Mouse (Mus musculus): ENCODE data around the gene Ttf2. TPM values are rescaled to one million over a fixed set of nuclear protein-coding genes. Genes with fewer than 3 reads are reported as not detected.

Ttf2 gene
- polyA plus RNA-seq, 1 experiment from 2014 or later, result 11.6 TPM

DNA sequence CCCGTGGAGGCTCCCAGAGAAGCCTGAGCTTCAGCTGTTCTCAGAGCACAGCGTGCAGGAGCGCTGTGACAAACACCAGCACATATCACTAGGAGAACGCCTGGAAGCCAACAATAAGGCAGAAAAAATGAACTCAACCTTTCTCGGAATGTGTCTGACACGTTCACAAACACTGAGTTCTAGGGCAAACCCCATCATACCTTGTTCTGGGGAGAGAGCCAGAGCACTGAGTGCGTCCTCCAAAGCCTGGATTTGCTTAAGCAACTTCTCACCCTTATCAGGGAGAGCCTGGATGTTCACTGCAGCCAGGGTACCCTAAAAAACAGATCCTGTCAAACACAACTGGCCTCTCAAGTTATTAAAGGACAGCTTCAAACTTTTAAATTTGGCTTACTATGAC, 8.0 kb downstream of the Ttf2 start:
- Histone ChIP-seq H3K27ac (no peak overlapping the region), H3K9ac (no peak overlapping the region), H3K9me3 (no peaks in the 10 kb centered on the region), H3K4me2 (no peak overlapping the region), H3K4me1 (no peaks in the 10 kb centered on the region; the same call in 1 of the 2 replicates), H3K36me3 (peaks cover 54% of the 10 kb centered on the region), H3K4me3 (no peak overlapping the region), H3K27me3 (no peaks in the 10 kb centered on the region)
- no peak for ATAC-seq (ENCODE audit: insufficient number of reproducible peaks, low FRiP score, low TSS enrichment, low read depth)
- 81% methylated on average over 7 of the region's 7 CpGs for WGBS

DNA sequence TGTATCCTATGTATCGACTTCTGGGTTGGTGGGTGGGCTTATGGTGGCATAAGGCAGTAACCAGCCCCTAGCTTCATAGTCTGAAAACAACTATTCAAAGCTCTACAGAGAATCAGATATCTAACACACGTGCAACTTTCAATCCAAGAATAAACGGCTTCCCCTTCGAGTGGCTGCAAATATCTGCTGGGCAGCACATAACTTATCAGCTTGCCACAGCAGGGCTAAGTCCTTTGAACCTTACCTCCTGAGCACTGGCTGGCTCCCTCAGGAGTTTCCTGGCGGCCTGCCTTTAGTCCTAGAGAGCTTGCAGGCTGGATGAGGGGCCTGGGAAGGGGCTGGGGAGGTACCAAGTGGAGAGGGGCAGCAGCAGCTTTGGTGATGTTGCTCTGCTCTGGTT, 8.5 kb downstream of the Ttf2 start:
- H3K27ac ChIP-seq, result no peak overlapping the region
- H3K4me2 ChIP-seq, result no peak overlapping the region
- no peak overlapping the region for H3K9ac ChIP-seq
- no peaks in the 10 kb centered on the region; the same call in 1 of the 2 replicates for H3K4me1 ChIP-seq
- H3K4me3 ChIP-seq, result no peak overlapping the region
- no peaks in the 10 kb centered on the region for H3K9me3 ChIP-seq
- H3K36me3 ChIP-seq, result peaks cover 59% of the 10 kb centered on the region
- H3K27me3 ChIP-seq, result no peaks in the 10 kb centered on the region
- WGBS, result 73% methylated on average over 5 of the region's 5 CpGs
- no peak for ATAC-seq (ENCODE audit: insufficient number of reproducible peaks, low FRiP score, low TSS enrichment, low read depth)

DNA sequence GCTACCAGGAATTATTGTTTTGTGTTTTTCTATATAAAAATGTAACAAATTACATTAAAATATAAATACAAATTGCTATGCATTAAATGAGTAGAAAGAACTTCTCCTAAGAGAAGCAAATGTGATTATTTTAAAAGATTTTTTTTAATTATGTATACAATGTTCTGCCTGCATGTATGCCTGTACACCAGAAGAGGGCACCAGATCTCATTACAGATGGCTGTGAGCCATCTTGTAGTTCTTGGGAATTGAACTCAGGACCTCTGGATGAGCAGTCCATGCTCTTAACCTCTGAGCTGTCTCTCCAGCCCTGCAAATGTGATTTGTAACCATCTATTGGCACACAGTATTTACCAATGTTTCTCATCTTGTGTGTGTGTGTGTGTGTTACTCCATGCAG, 14.8 kb downstream of the Ttf2 start:
- Histone ChIP-seq H3K27me3 (no peaks in the 10 kb centered on the region), H3K9ac (no peak overlapping the region), H3K4me2 (no peak overlapping the region), H3K27ac (no peak overlapping the region), H3K36me3 (peaks cover 83% of the 10 kb centered on the region), H3K4me1 (no peaks in the 10 kb centered on the region), H3K9me3 (no peaks in the 10 kb centered on the region), H3K4me3 (no peak overlapping the region)
- ATAC-seq (ENCODE audit: insufficient number of reproducible peaks, low FRiP score, low TSS enrichment, low read depth), result no peak

DNA sequence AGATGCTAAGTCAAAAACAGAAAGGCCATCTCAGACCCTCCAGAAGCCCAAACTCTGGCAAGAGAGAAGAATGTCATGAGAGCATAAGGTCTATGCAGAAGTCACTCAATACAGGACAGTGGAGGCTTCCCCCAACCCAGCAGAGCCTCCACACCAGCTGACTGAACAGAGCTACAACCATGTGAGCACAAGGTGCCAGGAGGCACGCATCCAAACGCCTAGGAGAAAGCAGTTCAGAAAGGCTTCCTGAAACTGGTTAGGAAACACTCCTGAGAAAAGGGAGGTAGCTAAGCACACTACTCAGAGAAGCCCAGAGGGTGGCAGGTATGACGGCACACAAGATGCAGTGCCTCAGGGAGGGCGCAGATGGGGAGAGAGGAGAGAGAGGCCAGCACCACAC, 17.9 kb downstream of the Ttf2 start:
- H3K9me3 ChIP-seq, result no peaks in the 10 kb centered on the region
- H3K4me2 ChIP-seq, result no peak overlapping the region
- H3K27ac ChIP-seq, result no peak overlapping the region
- no peaks in the 10 kb centered on the region for H3K4me1 ChIP-seq
- no peaks in the 10 kb centered on the region for H3K27me3 ChIP-seq
- peaks cover 83% of the 10 kb centered on the region for H3K36me3 ChIP-seq
- ATAC-seq (ENCODE audit: insufficient number of reproducible peaks, low FRiP score, low TSS enrichment, low read depth), result no peak
- H3K4me3 ChIP-seq, result no peak overlapping the region
- 78% methylated on average over 4 of the region's 4 CpGs for WGBS
- no peak overlapping the region for H3K9ac ChIP-seq

DNA sequence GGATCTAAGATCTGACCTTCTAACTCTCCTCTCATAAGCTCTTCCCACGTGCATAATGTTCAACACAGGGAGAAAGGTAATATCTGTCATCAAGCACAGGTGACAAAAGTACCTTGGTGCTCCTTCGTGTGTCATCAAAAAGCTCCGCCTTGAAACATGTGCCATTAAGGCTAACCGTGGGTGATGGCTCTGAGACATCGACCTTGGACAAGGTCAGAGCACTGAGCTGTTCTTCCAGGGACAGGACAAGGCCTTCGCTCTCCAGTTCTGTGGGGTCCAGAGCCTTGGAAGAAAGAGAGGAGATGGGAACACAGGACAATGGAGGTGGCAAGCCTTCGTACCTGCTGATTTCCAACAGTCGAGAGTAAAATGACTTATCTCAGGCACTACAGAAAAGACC, 22.2 kb downstream of the Ttf2 start:
- Histone ChIP-seq H3K27me3 (no peaks in the 10 kb centered on the region), H3K9me3 (no peaks in the 10 kb centered on the region), H3K27ac (no peak overlapping the region), H3K4me3 (no peak overlapping the region), H3K36me3 (peaks cover 84% of the 10 kb centered on the region), H3K4me1 (no peaks in the 10 kb centered on the region), H3K9ac (no peak overlapping the region), H3K4me2 (no peak overlapping the region)
- WGBS, result 91% methylated on average over 8 of the region's 8 CpGs
- no peak for ATAC-seq (ENCODE audit: insufficient number of reproducible peaks, low FRiP score, low TSS enrichment, low read depth)

DNA sequence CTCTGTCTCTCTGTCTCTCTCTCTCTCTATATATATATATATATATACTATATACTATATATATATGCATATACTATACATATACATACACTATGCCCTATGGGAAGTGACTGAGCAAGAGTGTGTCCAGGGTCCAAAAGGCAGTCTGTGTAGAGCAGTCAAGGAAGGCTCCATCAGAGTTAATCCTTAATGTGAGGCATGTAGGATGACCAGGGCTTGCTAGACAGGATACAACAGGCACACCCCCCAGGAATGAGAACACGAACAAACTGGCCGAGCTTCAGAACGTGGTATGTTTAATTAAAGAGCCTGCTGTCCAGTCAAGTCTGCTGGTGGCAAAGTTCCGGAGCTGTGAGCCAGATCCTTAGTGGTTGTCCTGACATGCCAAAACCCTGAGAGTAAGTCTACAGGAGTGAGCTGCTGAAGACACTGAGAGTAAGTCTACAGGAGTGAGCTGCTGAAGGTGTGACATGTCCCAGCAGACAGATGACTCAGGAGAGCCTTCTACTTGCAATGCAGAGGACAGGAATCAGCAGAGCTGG, 28.9 kb downstream of the Ttf2 start:
- no peak overlapping the region for H3K27ac ChIP-seq
- WGBS, result 80% methylated on average over 4 of the region's 4 CpGs
- no peak overlapping the region for H3K4me3 ChIP-seq
- H3K4me1 ChIP-seq, result no peaks in the 10 kb centered on the region
- peaks cover 69% of the 10 kb centered on the region for H3K36me3 ChIP-seq
- ATAC-seq (ENCODE audit: insufficient number of reproducible peaks, low FRiP score, low TSS enrichment, low read depth), result no peak
- no peak overlapping the region for H3K4me2 ChIP-seq
- no peaks in the 10 kb centered on the region for H3K9me3 ChIP-seq
- H3K27me3 ChIP-seq, result no peaks in the 10 kb centered on the region
- H3K9ac ChIP-seq, result no peak overlapping the region

DNA sequence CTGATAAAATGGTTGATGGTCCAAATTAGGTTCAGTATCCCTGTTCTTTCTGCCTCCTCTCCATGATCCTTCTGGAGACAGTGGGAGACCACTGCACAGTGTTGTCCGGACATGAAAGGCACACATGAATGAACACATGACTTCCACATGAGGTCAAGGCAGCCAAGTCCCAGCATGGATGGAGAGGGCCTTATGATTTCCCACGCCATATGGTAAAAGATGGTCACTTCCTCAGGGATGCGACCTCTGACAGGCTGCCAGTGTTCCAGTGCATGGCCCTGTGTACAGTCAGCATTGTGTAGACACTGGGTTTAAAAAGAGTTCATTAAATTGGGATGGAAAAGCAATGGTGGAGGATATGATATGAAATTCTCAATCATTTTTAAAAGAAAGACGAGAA, 31.3 kb downstream of the Ttf2 start:
- Histone ChIP-seq H3K9ac (no peak overlapping the region), H3K27ac (no peak overlapping the region), H3K4me1 (no peaks in the 10 kb centered on the region), H3K27me3 (no peaks in the 10 kb centered on the region), H3K4me2 (no peak overlapping the region), H3K36me3 (peaks cover 60% of the 10 kb centered on the region), H3K9me3 (no peaks in the 10 kb centered on the region), H3K4me3 (no peak overlapping the region)
- 93% methylated on average over 4 of the region's 4 CpGs for WGBS
- no peak for ATAC-seq (ENCODE audit: insufficient number of reproducible peaks, low FRiP score, low TSS enrichment, low read depth)

DNA sequence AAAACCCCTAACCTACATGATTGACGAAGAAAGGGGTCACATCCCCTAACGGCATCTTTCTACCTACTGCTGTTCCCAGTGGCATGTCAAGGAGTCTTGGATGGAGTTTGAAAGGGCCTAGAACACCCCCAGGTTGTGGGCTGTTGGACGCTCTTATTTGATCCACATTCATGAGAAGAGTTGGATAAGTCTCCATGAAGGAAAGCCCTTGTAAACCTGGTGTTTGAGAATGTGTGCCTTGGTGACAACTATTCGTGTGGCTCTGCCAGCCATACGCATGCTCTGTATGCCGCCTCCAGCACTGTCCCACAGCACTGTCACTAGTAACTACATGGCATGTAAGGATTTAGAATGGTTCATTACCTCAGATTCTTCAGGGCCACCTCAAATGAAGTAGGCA, 33.3 kb downstream of the Ttf2 start:
- Histone ChIP-seq H3K27ac (no peak overlapping the region), H3K36me3 (peaks cover 66% of the 10 kb centered on the region), H3K4me1 (no peaks in the 10 kb centered on the region), H3K9me3 (no peaks in the 10 kb centered on the region), H3K27me3 (no peaks in the 10 kb centered on the region), H3K4me2 (no peak overlapping the region), H3K9ac (no peak overlapping the region), H3K4me3 (no peak overlapping the region)
- WGBS, result 98% methylated on average over 6 of the region's 6 CpGs
- ATAC-seq (ENCODE audit: insufficient number of reproducible peaks, low FRiP score, low TSS enrichment, low read depth), result no peak

DNA sequence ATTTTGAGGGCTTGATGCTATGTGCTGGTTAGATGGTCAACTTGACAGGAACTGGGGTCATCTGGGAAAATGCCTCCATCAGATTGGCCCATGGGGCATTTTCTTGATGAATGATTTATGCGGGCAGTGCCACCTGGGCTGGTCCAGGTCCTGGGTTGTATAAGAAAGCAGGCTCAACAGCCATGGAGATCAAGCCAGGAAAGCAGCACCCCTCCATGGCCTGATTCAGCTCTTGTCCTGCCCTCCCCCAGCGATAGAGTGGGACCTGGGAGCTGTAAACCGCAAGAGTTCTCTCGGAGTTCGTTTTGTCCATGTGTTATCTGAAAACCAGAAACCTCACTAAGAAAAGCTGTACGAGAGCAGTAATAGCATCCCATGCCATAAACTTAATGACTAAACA, 33.9 kb downstream of the Ttf2 start:
- no peak for ATAC-seq (ENCODE audit: insufficient number of reproducible peaks, low FRiP score, low TSS enrichment, low read depth)
- Histone ChIP-seq H3K27me3 (no peaks in the 10 kb centered on the region), H3K9ac (no peak overlapping the region), H3K36me3 (peaks cover 66% of the 10 kb centered on the region), H3K9me3 (no peaks in the 10 kb centered on the region), H3K4me2 (no peak overlapping the region), H3K4me3 (no peak overlapping the region), H3K27ac (no peak overlapping the region), H3K4me1 (no peaks in the 10 kb centered on the region)
- WGBS, result 62% methylated on average over 6 of the region's 6 CpGs

DNA sequence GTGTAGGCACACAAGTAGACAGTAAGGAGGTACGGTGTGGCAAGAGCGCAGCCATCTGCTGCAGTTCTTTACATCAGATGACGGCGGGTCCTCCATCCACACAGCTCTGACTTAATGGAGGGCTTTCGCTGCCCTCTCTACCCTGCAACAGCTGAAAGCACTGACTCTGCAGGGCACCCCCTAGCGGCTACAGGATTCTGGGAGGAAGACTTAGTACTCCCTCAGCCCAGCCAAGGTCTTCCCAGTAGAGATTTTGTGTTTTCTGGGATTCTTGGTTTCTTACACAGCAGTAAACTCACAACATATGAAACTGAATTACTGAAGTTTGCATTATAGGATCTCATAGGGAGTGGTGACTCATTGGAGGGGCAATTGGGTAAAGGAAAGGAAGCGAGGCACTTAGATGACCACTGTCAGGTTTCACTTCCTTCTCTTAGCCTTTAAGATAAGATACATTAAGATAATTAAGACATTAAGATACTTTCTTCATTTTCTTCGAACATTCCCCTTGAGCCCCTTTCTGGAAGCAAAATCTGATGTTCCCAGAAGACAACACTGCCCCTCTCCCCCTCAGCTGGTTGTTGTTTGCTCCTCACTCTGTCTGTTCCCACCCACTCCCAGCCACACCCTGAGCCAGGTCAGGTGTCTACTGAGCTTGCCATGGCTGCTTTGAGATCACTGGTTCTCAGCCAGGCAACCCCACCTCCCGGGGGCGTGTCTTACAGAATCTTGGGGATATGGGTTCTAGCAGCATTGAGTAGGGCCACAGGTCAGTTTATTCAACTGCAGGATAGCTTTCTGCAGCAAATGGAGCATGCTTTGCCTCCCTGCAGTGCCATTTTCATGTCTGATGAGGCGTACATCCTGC, 37.2 kb downstream of the Ttf2 start:
- 80% methylated on average over 11 of the region's 11 CpGs for WGBS
- H3K36me3 ChIP-seq, result peaks cover 66% of the 10 kb centered on the region
- ATAC-seq (ENCODE audit: insufficient number of reproducible peaks, low FRiP score, low TSS enrichment, low read depth), result no peak

DNA sequence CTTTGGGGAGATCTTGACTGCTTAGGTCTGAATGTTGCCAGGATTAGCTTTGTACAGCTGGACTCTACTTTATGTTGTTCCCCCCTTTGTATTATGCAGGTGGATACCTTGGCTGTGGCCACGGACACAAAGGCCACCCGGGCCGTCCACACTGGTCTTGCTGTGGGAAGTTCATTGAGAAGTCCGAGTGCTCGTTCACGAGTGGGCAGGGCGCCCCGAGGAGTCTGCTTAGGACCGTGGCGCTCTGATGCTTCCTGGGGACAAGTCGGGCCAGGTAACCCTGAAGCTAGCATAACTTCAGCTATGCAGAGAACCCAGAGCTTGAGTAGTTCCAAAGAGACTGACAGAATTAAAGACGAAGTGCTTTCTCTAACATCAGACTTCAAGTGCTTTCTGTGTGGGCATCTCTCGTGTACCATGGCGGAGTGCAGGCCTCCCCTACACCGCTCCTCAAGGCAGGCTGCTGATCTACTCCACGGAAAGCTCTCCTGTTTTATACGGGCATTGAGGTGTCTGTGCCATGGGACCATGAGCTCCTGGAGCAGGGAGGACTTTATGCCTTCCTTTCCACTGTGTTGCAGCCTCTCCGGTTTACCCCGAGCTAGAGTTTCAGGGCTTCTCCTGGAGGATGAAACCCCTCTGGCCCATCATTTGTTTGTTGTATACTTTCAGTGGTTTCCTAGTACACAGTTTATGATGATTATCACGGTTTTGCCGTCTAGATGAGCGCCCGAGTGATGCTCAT, 38.0 kb downstream of the Ttf2 start:
- 92% methylated on average over 23 of the region's 23 CpGs for WGBS
- H3K36me3 ChIP-seq, result peaks cover 65% of the 10 kb centered on the region
- ATAC-seq (ENCODE audit: insufficient number of reproducible peaks, low FRiP score, low TSS enrichment, low read depth), result no peak

More for the DNA sequence above, 37.2 kb downstream of the Ttf2 start:
- H3K4me2 ChIP-seq, result no peak overlapping the region
- H3K9me3 ChIP-seq, result no peaks in the 10 kb centered on the region
- no peak overlapping the region for H3K27ac ChIP-seq
- H3K4me3 ChIP-seq, result no peak overlapping the region
- H3K9ac ChIP-seq, result no peak overlapping the region
- no peaks in the 10 kb centered on the region for H3K4me1 ChIP-seq
- H3K27me3 ChIP-seq, result no peaks in the 10 kb centered on the region

DNA sequence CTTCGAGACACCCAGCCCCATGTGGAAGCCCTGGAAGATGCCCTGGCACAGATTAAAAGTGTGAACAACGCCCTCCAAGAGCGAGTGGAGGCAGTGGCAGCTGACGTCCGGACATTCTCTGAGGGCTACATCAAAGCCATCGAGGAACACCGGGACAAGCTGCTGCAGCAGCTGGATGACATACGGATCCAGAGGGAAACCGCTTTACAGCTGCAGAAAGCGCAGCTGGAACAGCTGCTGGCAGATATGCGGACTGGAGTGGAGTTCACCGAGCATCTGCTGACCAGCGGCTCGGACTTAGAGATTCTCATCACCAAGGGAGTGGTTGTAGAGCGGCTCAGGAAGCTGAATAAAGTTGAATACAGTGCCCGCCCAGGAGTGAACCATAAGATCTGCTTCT, 44.3 kb downstream of the Ttf2 start:
- H3K36me3 ChIP-seq, result peaks cover 19% of the 10 kb centered on the region
- peaks cover 34% of the 10 kb centered on the region for H3K4me1 ChIP-seq
- no peaks in the 10 kb centered on the region for H3K9me3 ChIP-seq
- no peak overlapping the region for H3K9ac ChIP-seq
- 0 out of 2 replicates have a peak overlapping the region, but pooled peaks have one; percentile 17 for H3K4me2 ChIP-seq
- H3K27me3 ChIP-seq, result no peaks in the 10 kb centered on the region
- H3K27ac ChIP-seq, result no peak overlapping the region
- no peak overlapping the region for H3K4me3 ChIP-seq
- ATAC-seq (ENCODE audit: insufficient number of reproducible peaks, low FRiP score, low TSS enrichment, low read depth), result no peak
- WGBS, result 46% methylated on average over 16 of the region's 16 CpGs

More for the DNA sequence above, 38.0 kb downstream of the Ttf2 start:
- Histone ChIP-seq H3K4me1 (no peaks in the 10 kb centered on the region), H3K4me2 (no peak overlapping the region), H3K4me3 (no peak overlapping the region), H3K9ac (no peak overlapping the region), H3K27me3 (no peaks in the 10 kb centered on the region), H3K9me3 (no peaks in the 10 kb centered on the region), H3K27ac (no peak overlapping the region)

Data from limb, embryonic 15.5 days (tissue).